Mouse (Mus musculus): ENCODE data around the gene Gm9508. TPM values are rescaled to one million over a fixed set of nuclear protein-coding genes. Genes with fewer than 3 reads are reported as not detected.

Gene Gm9508
- polyA plus RNA-seq, 1 experiment from 2014 or later: not detected

DNA sequence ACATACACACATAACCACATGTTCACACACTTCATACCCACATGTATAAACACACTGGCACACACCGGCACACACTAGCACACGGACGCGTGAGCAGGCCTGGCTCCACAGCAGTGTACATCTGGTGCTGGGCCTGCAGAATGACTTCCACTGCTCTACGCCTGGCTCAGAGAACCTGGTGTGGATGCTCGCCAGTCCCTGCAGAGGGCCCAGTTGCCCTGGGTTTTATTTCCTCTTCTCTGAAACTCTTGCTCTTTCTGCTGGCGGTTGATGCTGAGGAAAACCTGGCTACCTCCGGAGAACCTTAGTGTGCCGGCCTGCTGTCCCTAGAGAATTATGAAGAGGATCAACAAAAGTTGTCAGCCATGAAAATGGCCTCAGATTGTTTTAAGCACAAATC is 45.0 kb downstream of the Gm9508 start:
- no peak for ATAC-seq (ENCODE audit: low FRiP score, low TSS enrichment)
- Histone ChIP-seq H3K9me3 (ENCODE audit: control insufficient read depth, low read length) (no peaks in the 10 kb centered on the region), H3K27me3 (ENCODE audit: control insufficient read depth, insufficient read depth, low read length) (no peaks in the 10 kb centered on the region), H3K9ac (ENCODE audit: low read depth, low read length) (no peak overlapping the region), H3K36me3 (ENCODE audit: control insufficient read depth, insufficient read depth, low read length) (no peaks in the 10 kb centered on the region; the same call in 1 of the 2 replicates), H3K27ac (ENCODE audit: low read depth, low read length) (no peak overlapping the region), H3K4me2 (replicated peaks; ENCODE audit: low read depth, low read length) (no peak overlapping the region), H3K4me3 (ENCODE audit: low read length) (no peak overlapping the region), H3K4me1 (ENCODE audit: control insufficient read depth, insufficient read depth, low read length) (no peaks in the 10 kb centered on the region)
- 91% methylated on average over 9 of the region's 9 CpGs for WGBS

GRCm38 (mm10) chr10:77647901-77648300 is 49.1 kb downstream of the Gm9508 start:
- H3K27ac ChIP-seq (ENCODE audit: low read depth, low read length): no peak overlapping the region
- WGBS: 82% methylated on average over 8 of the region's 8 CpGs
- ATAC-seq (ENCODE audit: low FRiP score, low TSS enrichment): no peak

DNA sequence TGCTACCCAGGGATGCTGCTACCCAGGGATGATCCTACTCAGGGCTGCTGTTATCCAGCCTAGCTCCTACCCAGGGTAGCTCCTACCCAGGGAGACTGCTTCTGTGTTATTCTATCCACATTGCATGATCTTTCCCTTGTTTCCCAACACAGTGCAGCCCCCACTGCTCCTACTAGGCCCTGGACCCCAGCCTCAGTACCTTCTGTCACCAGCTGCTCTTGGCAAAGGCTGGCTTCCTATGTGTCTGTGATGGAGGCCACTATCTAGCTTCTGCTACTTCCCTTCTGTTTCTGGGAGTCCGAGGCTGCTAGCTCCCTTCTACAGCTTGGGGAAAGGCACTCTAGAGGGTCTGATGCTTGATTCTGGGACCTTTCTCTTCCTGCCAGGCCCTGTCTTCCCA is 49.6 kb downstream of the Gm9508 start:
- ATAC-seq (ENCODE audit: low FRiP score, low TSS enrichment): no peak
- WGBS: 88% methylated on average over 1 of the region's 1 CpGs

More at GRCm38 (mm10) chr10:77647901-77648300, 49.1 kb downstream of the Gm9508 start:
- H3K36me3 ChIP-seq (ENCODE audit: control insufficient read depth, insufficient read depth, low read length): peaks cover 39% of the 10 kb centered on the region
- H3K4me2 ChIP-seq (replicated peaks; ENCODE audit: low read depth, low read length): no peak overlapping the region
- no peak overlapping the region for H3K9ac ChIP-seq (ENCODE audit: low read depth, low read length)
- no peaks in the 10 kb centered on the region for H3K27me3 ChIP-seq (ENCODE audit: control insufficient read depth, insufficient read depth, low read length)
- H3K4me3 ChIP-seq (ENCODE audit: low read length): no peak overlapping the region
- no peaks in the 10 kb centered on the region for H3K9me3 ChIP-seq (ENCODE audit: control insufficient read depth, low read length)
- no peaks in the 10 kb centered on the region for H3K4me1 ChIP-seq (ENCODE audit: control insufficient read depth, insufficient read depth, low read length)

More for the DNA sequence above, 49.6 kb downstream of the Gm9508 start:
- no peak overlapping the region for H3K4me2 ChIP-seq (replicated peaks; ENCODE audit: low read depth, low read length)
- H3K27me3 ChIP-seq (ENCODE audit: control insufficient read depth, insufficient read depth, low read length): no peaks in the 10 kb centered on the region
- H3K27ac ChIP-seq (ENCODE audit: low read depth, low read length): no peak overlapping the region
- no peak overlapping the region for H3K9ac ChIP-seq (ENCODE audit: low read depth, low read length)
- no peaks in the 10 kb centered on the region for H3K4me1 ChIP-seq (ENCODE audit: control insufficient read depth, insufficient read depth, low read length)
- no peaks in the 10 kb centered on the region for H3K9me3 ChIP-seq (ENCODE audit: control insufficient read depth, low read length)
- H3K4me3 ChIP-seq (ENCODE audit: low read length): no peak overlapping the region
- H3K36me3 ChIP-seq (ENCODE audit: control insufficient read depth, insufficient read depth, low read length): peaks cover 42% of the 10 kb centered on the region

Other genes with a start within 250 kb of the Gm9508 start
- 28.8 and 36.5 TPM in 2 replicates for gene Fam207a, start 181.4 kb downstream of the Gm9508 start, polyA plus RNA-seq (2014; fragmentation: Nextera tagmentation; extraction: Ambion mirVana)
- 1.1 and 1.3 TPM in 2 replicates for gene Itgb2, start 167.0 kb downstream of the Gm9508 start, polyA plus RNA-seq (2014; fragmentation: Nextera tagmentation; extraction: Ambion mirVana)
- 104 and 144 TPM in 2 replicates for gene Pttg1ip, start 115.5 kb downstream of the Gm9508 start, polyA plus RNA-seq (2014; fragmentation: Nextera tagmentation; extraction: Ambion mirVana)
- 253 and 294 TPM in 2 replicates for gene Sumo3, start 91.1 kb downstream of the Gm9508 start, polyA plus RNA-seq (2014; fragmentation: Nextera tagmentation; extraction: Ambion mirVana)
- gene Gm49325, start 91.0 kb downstream of the Gm9508 start, polyA plus RNA-seq (2014; fragmentation: Nextera tagmentation; extraction: Ambion mirVana): 1.2 and 1.8 TPM in 2 replicates
- 41.3 and 51.8 TPM in 2 replicates for gene Ube2g2, start 75.0 kb downstream of the Gm9508 start, polyA plus RNA-seq (2014; fragmentation: Nextera tagmentation; extraction: Ambion mirVana)
- gene Tspear, start 10.7 kb downstream of the Gm9508 start, polyA plus RNA-seq (2014; fragmentation: Nextera tagmentation; extraction: Ambion mirVana): 0.41 and 0.74 TPM in 2 replicates
- not detected in 2 replicates for gene Gm19402, start 6.5 kb downstream of the Gm9508 start, polyA plus RNA-seq (2014; fragmentation: Nextera tagmentation; extraction: Ambion mirVana)
- gene Gm10272, start 9.4 kb upstream of the Gm9508 start, polyA plus RNA-seq (2014; fragmentation: Nextera tagmentation; extraction: Ambion mirVana): not detected in 2 replicates
- gene Gm10024, start 14.2 kb upstream of the Gm9508 start, polyA plus RNA-seq (2014; fragmentation: Nextera tagmentation; extraction: Ambion mirVana): not detected in 2 replicates
- gene Gm10142, start 18.6 kb upstream of the Gm9508 start, polyA plus RNA-seq (2014; fragmentation: Nextera tagmentation; extraction: Ambion mirVana): not detected in 2 replicates
- gene Krtap12-1, start 23.4 kb upstream of the Gm9508 start, polyA plus RNA-seq (2014; fragmentation: Nextera tagmentation; extraction: Ambion mirVana): not detected in 2 replicates
- gene Gm10100, start 29.3 kb upstream of the Gm9508 start, polyA plus RNA-seq (2014; fragmentation: Nextera tagmentation; extraction: Ambion mirVana): not detected in 2 replicates
- gene Gm18596, start 45.4 kb upstream of the Gm9508 start, polyA plus RNA-seq (2014; fragmentation: Nextera tagmentation; extraction: Ambion mirVana): not detected in 2 replicates
- not detected in 2 replicates for gene Gm9736, start 54.1 kb upstream of the Gm9508 start, polyA plus RNA-seq (2014; fragmentation: Nextera tagmentation; extraction: Ambion mirVana)
- gene Gm3233, start 62.4 kb upstream of the Gm9508 start, polyA plus RNA-seq (2014; fragmentation: Nextera tagmentation; extraction: Ambion mirVana): not detected in 2 replicates
- not detected in 2 replicates for gene Gm3238, start 74.1 kb upstream of the Gm9508 start, polyA plus RNA-seq (2014; fragmentation: Nextera tagmentation; extraction: Ambion mirVana)
- gene Gm7138, start 79.7 kb upstream of the Gm9508 start, polyA plus RNA-seq (2014; fragmentation: Nextera tagmentation; extraction: Ambion mirVana): not detected in 2 replicates
- gene Gm3250, start 85.3 kb upstream of the Gm9508 start, polyA plus RNA-seq (2014; fragmentation: Nextera tagmentation; extraction: Ambion mirVana): not detected in 2 replicates
- gene Gm7137, start 91.0 kb upstream of the Gm9508 start, polyA plus RNA-seq (2014; fragmentation: Nextera tagmentation; extraction: Ambion mirVana): not detected in 2 replicates
- not detected in 2 replicates for gene Gm9639, start 97.8 kb upstream of the Gm9508 start, polyA plus RNA-seq (2014; fragmentation: Nextera tagmentation; extraction: Ambion mirVana)
- gene Gm19668, start 101.9 kb upstream of the Gm9508 start, polyA plus RNA-seq (2014; fragmentation: Nextera tagmentation; extraction: Ambion mirVana): not detected in 2 replicates
- not detected in 2 replicates for gene Gm9507, start 114.6 kb upstream of the Gm9508 start, polyA plus RNA-seq (2014; fragmentation: Nextera tagmentation; extraction: Ambion mirVana)
- gene Gm2696, start 117.4 kb upstream of the Gm9508 start, polyA plus RNA-seq (2014; fragmentation: Nextera tagmentation; extraction: Ambion mirVana): not detected in 2 replicates
- not detected in 2 replicates for gene Krtap10-4, start 129.9 kb upstream of the Gm9508 start, polyA plus RNA-seq (2014; fragmentation: Nextera tagmentation; extraction: Ambion mirVana)
- gene Krtap10-10, start 138.7 kb upstream of the Gm9508 start, polyA plus RNA-seq (2014; fragmentation: Nextera tagmentation; extraction: Ambion mirVana): not detected in 2 replicates
- not detected in 2 replicates for gene Gm36176, start 149.6 kb upstream of the Gm9508 start, polyA plus RNA-seq (2014; fragmentation: Nextera tagmentation; extraction: Ambion mirVana)
- not detected in 2 replicates for gene Gm10318, start 155.6 kb upstream of the Gm9508 start, polyA plus RNA-seq (2014; fragmentation: Nextera tagmentation; extraction: Ambion mirVana)
- not detected in 2 replicates for gene Gm3285, start 164.7 kb upstream of the Gm9508 start, polyA plus RNA-seq (2014; fragmentation: Nextera tagmentation; extraction: Ambion mirVana)
- 2.2 and 3.3 TPM in 2 replicates for gene Lrrc3, start 205.3 kb upstream of the Gm9508 start, polyA plus RNA-seq (2014; fragmentation: Nextera tagmentation; extraction: Ambion mirVana)